Comparison of ENCODE assay signal across 8 mouse cellular contexts in genomic region chr11:5761820-5762632, GRCm38 (mm10). TPM values are rescaled to one million over a fixed set of nuclear protein-coding genes. Genes with fewer than 3 reads are reported as not detected.
A peak's percentile ranks its signal among the peaks of the same experiment; 100 is the strongest.
DNase-seq lines count a peak whose midpoint lies in the region; ATAC-seq and TF ChIP-seq lines count a peak whose summit lies in the region.

Gene Urgcp, minus strand, starts transcription at chr11:5762376.

- peaks cover 16% of the 10 kb centered on the region for H3K36me3 ChIP-seq in megakaryocyte, embryonic 14.5 days (replicated peaks; ENCODE audit: low read length)

- peak; percentile 90 for ATAC-seq in activated CD4-positive, CD25-positive, alpha-beta regulatory T cell, adult 4 months

- peak within 1 kb of the TSS; percentile 77 for H3K4me3 ChIP-seq in cortical plate, adult 2 months (ENCODE audit: insufficient read depth, low read length)
- peak within 1 kb of the TSS; percentile 99 for H3K4me3 ChIP-seq in megakaryocyte, embryonic 14.5 days (replicated peaks)

- peak; percentile 88 to 89 for DNase-seq in gastrocnemius, adult 8-10 months (ENCODE audit: low spot score in 2 of 2)
- peak; percentile 58 for DNase-seq in hindlimb bud, embryonic 11.5 days (ENCODE audit: extremely low spot score, low read depth, low spot score)
- peak; percentile 83 to 90 for DNase-seq in left cerebral cortex, adult 8-10 months (ENCODE audit: low spot score in 2 of 2)
- DNase-seq in right cerebral cortex, postnatal 10 days (ENCODE audit: low spot score in 2 of 2), result peak; percentile 93 to 95
- DNase-seq in urinary bladder, postnatal 25 days (ENCODE audit: low spot score), result peak; percentile 94

- peak; percentile 68 for TF ChIP-seq POLR2A in cortical plate, adult 2 months (IDR thresholded peaks at IDR 0.05; ENCODE audit: extremely low read depth, insufficient read depth, low read length)

- no peaks in the 10 kb centered on the region; the same call in none of the 2 replicates for H3K4me1 ChIP-seq in cortical plate, adult 2 months (ENCODE audit: control insufficient read depth, insufficient read depth, low read length)
- peaks cover 59% of the 10 kb centered on the region for H3K4me1 ChIP-seq in megakaryocyte, embryonic 14.5 days

- H3K27ac ChIP-seq in cortical plate, adult 2 months (ENCODE audit: insufficient read depth, low read length), result peak within 1 kb of the TSS; percentile 99

- H3K9me3 ChIP-seq in megakaryocyte, embryonic 14.5 days, result no peaks in the 10 kb centered on the region

- TF ChIP-seq CTCF in cortical plate, adult 2 months (IDR thresholded peaks at IDR 0.05; ENCODE audit: extremely low read depth, insufficient read depth, low read length), result no peak

- H3K27me3 ChIP-seq in megakaryocyte, embryonic 14.5 days (replicated peaks), result no peaks in the 10 kb centered on the region

RNA-seq across cellular contexts. Expression of gene Urgcp, which starts in this region (rescaled TPM):
- polyA plus RNA-seq in activated CD4-positive, CD25-positive, alpha-beta regulatory T cell, adult 4 months (2017; shearing (Covaris generic)), result 1 to 10 TPM; 3.7 to 6.1 TPM
- polyA plus RNA-seq in cortical plate, adult 2 months (2012; rRNA removed), result 33.0 and 35.1 TPM in 2 replicates
- total RNA-seq in gastrocnemius, adult 8-10 months (2022), result 10 to 100 TPM; 46.2 to 52.2 (median 48.2) TPM
- total RNA-seq in left cerebral cortex, adult 8-10 months (2022), result 10 to 100 TPM; 71.7 to 74.7 (median 73.3) TPM
- 6.8 and 10.2 TPM in 2 replicates for polyA plus RNA-seq in megakaryocyte, embryonic 14.5 days (2012; ENCODE audit: insufficient read depth, low replicate concordance)

Comparison
In these comparisons a context has a peak if more than half of its experiments do, and no peak if none do; other contexts are left out.
1. Peak in every context shown above with its lines: DNase-seq, ATAC-seq, H3K4me3 ChIP-seq and H3K27ac ChIP-seq.